Mouse (Mus musculus) embryonic facial prominence, embryonic 11.5 days (tissue): Measurements from ENCODE around the gene Nol3. TPM values are rescaled to one million over a fixed set of nuclear protein-coding genes. Genes with fewer than 3 reads are reported as not detected.

Source experiments
- ATAC-seq: fragments of 200-750 bp; cut with Nextera tagmentation; replicated peaks from 2 replicates; pipeline ENCODE4 v1.8.0; 2017; ENCODE audit warnings: low read depth; ENCODE audit not compliant: insufficient number of reproducible peaks, low FRiP score, low TSS enrichment
- DNase-seq: peaks from one replicate; pipeline ENCODE4 v3.0.0-alpha.2; 2015; ENCODE audit warnings: low spot score
- H3K27ac ChIP-seq: fragments of 300-500 bp; sonication (generic); replicated peaks from 2 replicates; pipeline ENCODE4 v1.5.1; 2014; ENCODE audit warnings: mild to moderate bottlenecking, low read depth, low read length, control low read depth
- H3K27me3 ChIP-seq: fragments of 300-500 bp; sonication (generic); 2 replicates; pipeline ENCODE4 v1.6.1; 2014; ENCODE audit warnings: mild to moderate bottlenecking, low read length, moderate library complexity, mixed read lengths; ENCODE audit not compliant: control insufficient read depth, insufficient read depth
- H3K36me3 ChIP-seq: fragments of 300-500 bp; sonication (generic); replicated peaks from 2 replicates; pipeline ENCODE4 v1.6.1; 2014; ENCODE audit warnings: low read depth, mild to moderate bottlenecking, low read length, moderate library complexity, mixed read lengths; ENCODE audit not compliant: control insufficient read depth, insufficient read depth
- H3K4me1 ChIP-seq: fragments of 300-500 bp; sonication (generic); 2 replicates; pipeline ENCODE4 v1.6.1; 2014; ENCODE audit warnings: low read length, mixed read lengths; ENCODE audit not compliant: control insufficient read depth, insufficient read depth
- H3K4me2 ChIP-seq: fragments of 300-500 bp; sonication (generic); 2 replicates; pipeline ENCODE4 v1.6.1; 2014; ENCODE audit warnings: low read depth, mild to moderate bottlenecking, control low read depth, low read length, moderate library complexity
- H3K4me3 ChIP-seq: fragments of 300-500 bp; sonication (generic); 2 replicates; pipeline ENCODE4 v1.5.1; 2014; ENCODE audit warnings: low read depth, low read length, control low read depth
- H3K9ac ChIP-seq: fragments of 300-500 bp; sonication (generic); replicated peaks from 2 replicates; pipeline ENCODE4 v1.6.1; 2014; ENCODE audit warnings: mild to moderate bottlenecking, control low read depth, low read length
- H3K9me3 ChIP-seq: fragments of 300-500 bp; sonication (generic); replicated peaks from 2 replicates; pipeline ENCODE4 v1.6.1; 2016; ENCODE audit warnings: mild to moderate bottlenecking, low read length, inconsistent platforms, mixed read lengths; ENCODE audit not compliant: control insufficient read depth
- WGBS: fragments of 180-500 bp; shearing (Covaris S2); extraction: QIAGEN DNeasy Blood & Tissue Kit; methylation state at CpG from one replicate; pipeline ENCODE4 v1.1.7; 2014; 5-methylcytosine and 5-hydroxymethylcytosine counted together
- polyA plus RNA-seq: library from polyadenylated mRNA; unstranded; fragments of >200 nt; fragmentation: Nextera tagmentation; extraction: Ambion mirVana; gene quantifications from 2 replicates; pipeline ENCODE4 v1.2.1, GENCODE M21; 2014

The Nol3 gene
- polyA plus RNA-seq, 1 experiment from 2014 or later: 0.84 TPM

GRCm38 (mm10) chr8:105278911-105279334 is 3.0 kb downstream of the Nol3 start:
- H3K36me3 ChIP-seq: no peaks in the 10 kb centered on the region; the same call in 1 of the 2 replicates
- H3K9me3 ChIP-seq: no peaks in the 10 kb centered on the region
- 2% methylated on average over 28 of the region's 28 CpGs for WGBS
- no peak overlapping the region for H3K9ac ChIP-seq
- peaks cover 8% of the 10 kb centered on the region for H3K4me1 ChIP-seq
- ATAC-seq (peak; percentile 27), DNase-seq (no peak)
- no peak overlapping the region for H3K4me3 ChIP-seq
- peaks cover 57% of the 10 kb centered on the region for H3K27me3 ChIP-seq
- H3K4me2 ChIP-seq: no peak overlapping the region
- no peak overlapping the region for H3K27ac ChIP-seq

DNA sequence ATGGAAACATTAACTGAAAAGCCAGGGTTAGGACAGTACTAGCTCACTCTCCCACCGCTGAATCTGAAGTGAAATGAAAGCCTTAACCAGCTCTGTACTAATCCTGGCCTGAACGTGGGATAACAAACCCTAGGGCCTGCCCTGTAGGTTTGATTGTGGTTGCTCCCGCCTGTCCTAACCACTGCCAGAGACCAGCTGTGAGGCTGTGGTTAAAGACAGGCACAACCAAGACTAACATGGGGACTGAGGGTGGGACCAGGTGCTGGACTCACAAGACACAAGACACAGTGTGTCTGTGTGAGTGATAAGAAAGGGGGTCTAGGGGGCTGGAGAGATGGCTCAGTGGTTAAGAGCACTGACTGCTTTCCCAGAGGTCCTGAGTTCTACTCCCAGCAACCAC is 4.6 kb downstream of the Nol3 start:
- peaks cover 43% of the 10 kb centered on the region for H3K27me3 ChIP-seq
- WGBS: 67% methylated on average over 3 of the region's 3 CpGs

DNA sequence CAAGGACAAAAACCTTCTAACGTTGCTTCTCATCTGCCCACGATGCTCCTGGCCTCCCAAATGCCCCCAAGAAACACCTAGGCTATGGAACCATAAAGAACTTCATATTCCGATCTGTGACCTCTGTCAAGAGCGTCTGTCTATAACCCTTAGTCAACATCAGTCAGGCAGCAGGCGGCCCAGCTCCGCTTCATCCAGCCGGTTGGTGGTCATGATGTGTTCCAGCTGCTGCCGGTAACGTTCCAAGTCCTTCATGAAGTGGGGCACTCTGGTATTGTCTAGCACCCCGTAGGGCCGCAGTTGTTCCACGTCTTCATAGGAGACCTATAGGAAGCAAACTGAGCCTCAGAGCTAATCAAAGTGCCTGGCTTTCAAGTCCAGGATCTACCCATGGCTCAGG is 5.9 kb downstream of the Nol3 start:
- no peak for ATAC-seq
- Histone ChIP-seq H3K9ac (no peak overlapping the region), H3K27ac (no peak overlapping the region), H3K4me3 (no peak overlapping the region), H3K27me3 (peaks cover 30% of the 10 kb centered on the region), H3K4me2 (no peak overlapping the region), H3K36me3 (no peaks in the 10 kb centered on the region; the same call in 1 of the 2 replicates), H3K4me1 (no peaks in the 10 kb centered on the region), H3K9me3 (no peaks in the 10 kb centered on the region)
- 91% methylated on average over 12 of the region's 12 CpGs for WGBS
- no peak for DNase-seq

More for the DNA sequence above, 4.6 kb downstream of the Nol3 start:
- H3K9ac ChIP-seq: no peak overlapping the region
- H3K4me2 ChIP-seq: no peak overlapping the region
- no peak for ATAC-seq
- no peak for DNase-seq
- peaks cover 7% of the 10 kb centered on the region for H3K4me1 ChIP-seq
- H3K36me3 ChIP-seq: no peaks in the 10 kb centered on the region; the same call in 1 of the 2 replicates
- H3K27ac ChIP-seq: no peak overlapping the region
- no peak overlapping the region for H3K4me3 ChIP-seq
- no peaks in the 10 kb centered on the region for H3K9me3 ChIP-seq

- ATAC-seq: no peak
- H3K4me3 ChIP-seq: no peak overlapping the region
- H3K9ac ChIP-seq: no peak overlapping the region
- DNase-seq: no peak
- no peaks in the 10 kb centered on the region; the same call in 1 of the 2 replicates for H3K36me3 ChIP-seq
- H3K9me3 ChIP-seq: no peaks in the 10 kb centered on the region
- 93% methylated on average over 4 of the region's 4 CpGs for WGBS
- no peaks in the 10 kb centered on the region for H3K4me1 ChIP-seq
- peaks cover 26% of the 10 kb centered on the region for H3K27me3 ChIP-seq
- no peak overlapping the region for H3K4me2 ChIP-seq
- no peak overlapping the region for H3K27ac ChIP-seq
Observed at GRCm38 (mm10) chr8:105282239-105282638, 6.3 kb downstream of the Nol3 start.

DNA sequence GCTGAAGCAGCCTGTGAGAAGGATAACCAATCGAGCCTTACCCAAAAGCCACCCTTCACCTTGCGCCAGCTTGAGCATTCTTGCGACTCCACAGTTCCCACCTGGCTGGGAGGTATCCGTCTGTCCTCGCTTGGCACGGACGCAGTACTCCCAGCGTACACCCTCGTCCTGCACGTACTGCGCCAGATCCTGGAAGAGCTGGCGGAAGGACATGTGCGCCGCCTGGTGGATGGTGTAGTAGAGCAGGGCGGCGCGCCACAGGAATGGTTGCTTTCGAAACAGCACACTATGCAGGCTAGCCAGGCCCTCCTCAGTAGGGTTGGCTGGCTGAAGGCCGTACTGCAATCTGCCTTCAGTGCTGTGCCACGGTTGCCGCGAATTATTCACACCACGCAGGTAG is 7.1 kb downstream of the Nol3 start:
- Histone ChIP-seq H3K27ac (no peak overlapping the region), H3K4me3 (no peak overlapping the region), H3K27me3 (peaks cover 21% of the 10 kb centered on the region), H3K4me1 (no peaks in the 10 kb centered on the region), H3K4me2 (no peak overlapping the region), H3K9me3 (no peaks in the 10 kb centered on the region), H3K36me3 (no peaks in the 10 kb centered on the region; the same call in 1 of the 2 replicates), H3K9ac (no peak overlapping the region)
- DNase-seq: peak; percentile 62
- whole genome bisulfite sequencing: 22% methylated on average over 23 of the region's 23 CpGs
- no peak for ATAC-seq

- 50% methylated on average over 12 of the region's 12 CpGs for WGBS
- no peak for DNase-seq
- no peak overlapping the region for H3K4me2 ChIP-seq
- no peaks in the 10 kb centered on the region for H3K9me3 ChIP-seq
- H3K27me3 ChIP-seq: peaks cover 9% of the 10 kb centered on the region
- peaks cover 5% of the 10 kb centered on the region; the same call in 1 of the 2 replicates for H3K4me1 ChIP-seq
- no peaks in the 10 kb centered on the region; the same call in 1 of the 2 replicates for H3K36me3 ChIP-seq
- ATAC-seq: no peak
- H3K4me3 ChIP-seq: no peak overlapping the region
- no peak overlapping the region for H3K27ac ChIP-seq
- H3K9ac ChIP-seq: no peak overlapping the region
Observed at GRCm38 (mm10) chr8:105285514-105285913, 9.6 kb downstream of the Nol3 start.

- WGBS: 86% methylated on average over 4 of the region's 4 CpGs
- ATAC-seq (no peak), DNase-seq (no peak)
- Histone ChIP-seq H3K4me1 (peaks cover 5% of the 10 kb centered on the region; the same call in 1 of the 2 replicates), H3K4me2 (no peak overlapping the region), H3K27me3 (peaks cover 12% of the 10 kb centered on the region), H3K4me3 (no peak overlapping the region), H3K27ac (no peak overlapping the region), H3K36me3 (no peaks in the 10 kb centered on the region), H3K9ac (no peak overlapping the region), H3K9me3 (no peaks in the 10 kb centered on the region)
Observed at GRCm38 (mm10) chr8:105286907-105287306, 11.0 kb downstream of the Nol3 start.

DNA sequence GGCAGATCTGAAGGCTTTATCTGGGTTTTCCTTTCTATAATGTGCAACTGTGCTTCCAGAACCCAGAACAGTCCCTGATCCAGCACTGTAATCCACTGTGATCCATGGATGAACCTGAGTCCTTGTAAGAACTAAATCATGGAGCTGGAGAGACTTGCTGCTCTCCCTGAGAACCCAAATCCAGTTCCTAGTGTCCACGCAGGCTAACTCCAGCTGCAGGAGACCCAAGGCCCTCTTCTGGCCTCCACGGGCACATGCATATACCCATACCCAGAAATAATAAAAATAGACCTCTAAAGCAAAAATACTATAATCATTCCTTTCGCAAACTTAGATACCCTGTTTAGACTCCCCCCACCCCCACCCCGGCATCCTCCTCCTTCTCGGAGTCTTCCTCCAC is 12.3 kb downstream of the Nol3 start:
- ATAC-seq (no peak), DNase-seq (no peak)
- peaks cover 12% of the 10 kb centered on the region for H3K27me3 ChIP-seq
- no peak overlapping the region for H3K27ac ChIP-seq
- no peaks in the 10 kb centered on the region for H3K9me3 ChIP-seq
- no peak overlapping the region for H3K4me3 ChIP-seq
- no peak overlapping the region; the same call in 1 of the 2 replicates for H3K9ac ChIP-seq
- peak overlapping the region; percentile 35 for H3K4me2 ChIP-seq
- H3K4me1 ChIP-seq: peaks cover 5% of the 10 kb centered on the region; the same call in 1 of the 2 replicates
- no peaks in the 10 kb centered on the region for H3K36me3 ChIP-seq
- 89% methylated on average over 5 of the region's 5 CpGs for WGBS
